Mouse (Mus musculus) small intestine, adult 2 months (tissue): ENCODE data around the gene Cldn34a. TPM values are rescaled to one million over a fixed set of nuclear protein-coding genes. Genes with fewer than 3 reads are reported as not detected.
"Not testable (repeated sequence)": the region's sequence is repeated elsewhere in the genome, so short reads cannot be mapped to it uniquely, and the experiment has no call there.

ENCODE experiments used
- H3K27ac ChIP-seq: fragments of 200-500 bp; 2 replicates; pipeline ENCODE4 v1.5.1; 2012; ENCODE audit warnings: low read depth, low read length, control low read depth, inconsistent platforms; ENCODE audit not compliant: insufficient read depth
- H3K27me3 ChIP-seq: fragments of 200-500 bp; 2 replicates; pipeline ENCODE4 v1.6.1; 2012; ENCODE audit warnings: mild to moderate bottlenecking, moderate library complexity, low read length, inconsistent platforms; ENCODE audit not compliant: control insufficient read depth, insufficient read depth
- H3K36me3 ChIP-seq: fragments of 200-500 bp; 2 replicates; pipeline ENCODE4 v1.6.1; 2012; ENCODE audit warnings: mild to moderate bottlenecking, low read length, control low read depth, inconsistent platforms; ENCODE audit not compliant: control insufficient read depth, insufficient read depth
- H3K4me1 ChIP-seq: fragments of 200-500 bp; 2 replicates; pipeline ENCODE4 v1.6.1; 2012; ENCODE audit warnings: low read length, inconsistent platforms, mixed read lengths; ENCODE audit not compliant: control insufficient read depth, insufficient read depth, insufficient read length
- H3K4me3 ChIP-seq: fragments of 200-500 bp; 2 replicates; pipeline ENCODE4 v1.5.1; 2012; ENCODE audit warnings: low read depth, mild to moderate bottlenecking, control low read depth, inconsistent platforms, low read length, moderate library complexity
- CTCF ChIP-seq: fragments of 200-500 bp; IDR thresholded peaks from 2 replicates; pipeline ENCODE4 v1.5.1; 2012; ENCODE audit warnings: low read depth, mild to moderate bottlenecking, control low read depth, inconsistent platforms, low read length, moderate library complexity, mixed read lengths; ENCODE audit not compliant: insufficient replicate concordance, insufficient read length; ENCODE audit errors: extremely low read depth
- POLR2A ChIP-seq: fragments of 200-500 bp; IDR thresholded peaks from 2 replicates; pipeline ENCODE4 v1.6.1; 2012; ENCODE audit warnings: low read depth, mild to moderate bottlenecking, control low read depth, inconsistent platforms, low read length, moderate library complexity
- WGBS: fragments of 180-500 bp; shearing (Covaris S2); methylation state at CpG from one replicate; pipeline ENCODE4 v1.1.7; 2018; 5-methylcytosine and 5-hydroxymethylcytosine counted together
- polyA plus RNA-seq: library from polyadenylated mRNA; depleted of rRNA; stranded (reverse); fragments of >200 nt; gene quantifications from 2 replicates; pipeline ENCODE4 v1.2.3, GENCODE M21; 2012; rRNA removed

Cldn34a gene
- polyA plus RNA-seq = not detected in 2 replicates

- H3K36me3 ChIP-seq = no peaks in the 10 kb centered on the region
- 66% methylated on average over 2 of the region's 2 CpGs for WGBS
- H3K4me3 ChIP-seq = no peak within 1 kb of the TSS
- H3K27me3 ChIP-seq = no peaks in the 10 kb centered on the region
- H3K27ac ChIP-seq = no peak within 1 kb of the TSS
- TF ChIP-seq POLR2A = no peak
- TF ChIP-seq CTCF = no peak
- no peaks in the 10 kb centered on the region for H3K4me1 ChIP-seq
Measured at GRCm38 (mm10) chrX:152563034-152563433, at the start of gene Cldn34a. Gene Cldn34a, plus strand, starts transcription at chrX:152563334.

- H3K27me3 ChIP-seq, H3K4me3 ChIP-seq, H3K36me3 ChIP-seq, H3K4me1 ChIP-seq, H3K27ac ChIP-seq: not testable (repeated sequence)
- WGBS = 76% methylated on average over 2 of the region's 2 CpGs
Measured at GRCm38 (mm10) chrX:152518611-152519010, 44.5 kb upstream of the Cldn34a start.

GRCm38 (mm10) chrX:152545736-152546135 is 17.4 kb upstream of the Cldn34a start:
- Histone ChIP-seq H3K27ac (no peak overlapping the region), H3K27me3 (no peaks in the 10 kb centered on the region), H3K4me3 (no peak overlapping the region), H3K4me1 (no peaks in the 10 kb centered on the region), H3K36me3 (no peaks in the 10 kb centered on the region)
- 72% methylated on average over 1 of the region's 1 CpGs for WGBS
- TF ChIP-seq CTCF (no peak), POLR2A (no peak)

GRCm38 (mm10) chrX:152548180-152548579 is 15.0 kb upstream of the Cldn34a start:
- H3K4me1 ChIP-seq = no peaks in the 10 kb centered on the region
- WGBS = 61% methylated on average over 1 of the region's 1 CpGs
- H3K27me3 ChIP-seq = no peaks in the 10 kb centered on the region
- H3K4me3 ChIP-seq = no peak overlapping the region
- no peaks in the 10 kb centered on the region for H3K36me3 ChIP-seq
- no peak for TF ChIP-seq CTCF
- TF ChIP-seq POLR2A = no peak
- no peak overlapping the region for H3K27ac ChIP-seq

GRCm38 (mm10) chrX:152557446-152557845 is 5.7 kb upstream of the Cldn34a start:
- Histone ChIP-seq H3K36me3 (no peaks in the 10 kb centered on the region), H3K4me3 (no peak overlapping the region), H3K27me3 (no peaks in the 10 kb centered on the region), H3K4me1 (no peaks in the 10 kb centered on the region), H3K27ac (no peak overlapping the region)
- no peak for TF ChIP-seq POLR2A
- WGBS = 67% methylated on average over 6 of the region's 6 CpGs

Other genes starting within 250 kb of the Cldn34a start
- gene Kantr, start 235.8 kb upstream of the Cldn34a start, polyA plus RNA-seq = 0.95 and 1.4 TPM in 2 replicates
- 3.2 and 8.2 TPM in 2 replicates for gene Tspyl2, start 220.9 kb upstream of the Cldn34a start, polyA plus RNA-seq
- gene Gpr173, start 194.6 kb upstream of the Cldn34a start, polyA plus RNA-seq = 0.23 and 0.47 TPM in 2 replicates
- gene Shroom2, start 206.1 kb downstream of the Cldn34a start, polyA plus RNA-seq = 2.6 and 3.0 TPM in 2 replicates
- gene Gpr143, start 218.6 kb downstream of the Cldn34a start, polyA plus RNA-seq = not detected in 2 replicates